Mouse (Mus musculus) olfactory bulb, adult 2 months (tissue): Measurements from ENCODE around the gene Zfp536.

Experiments used
- CTCF ChIP-seq: fragments of 200-500 bp; IDR thresholded peaks from 2 replicates; pipeline ENCODE4 v1.5.1; 2012; ENCODE audit warnings: low read depth, mild to moderate bottlenecking, low read length, moderate library complexity; ENCODE audit not compliant: insufficient read depth
- POLR2A ChIP-seq: fragments of 200-500 bp; IDR thresholded peaks from 2 replicates; pipeline ENCODE4 v1.6.1; 2012; ENCODE audit warnings: mild to moderate bottlenecking, low read depth, low read length, moderate library complexity; ENCODE audit not compliant: insufficient read depth

GRCm38 (mm10) chr7:37648671-37649070 lies 124.8 kb downstream of the Zfp536 start:
- TF ChIP-seq CTCF (no peak), POLR2A (no peak)
